ENCODE assay signal across 2 mouse cellular contexts in the genomic region with DNA sequence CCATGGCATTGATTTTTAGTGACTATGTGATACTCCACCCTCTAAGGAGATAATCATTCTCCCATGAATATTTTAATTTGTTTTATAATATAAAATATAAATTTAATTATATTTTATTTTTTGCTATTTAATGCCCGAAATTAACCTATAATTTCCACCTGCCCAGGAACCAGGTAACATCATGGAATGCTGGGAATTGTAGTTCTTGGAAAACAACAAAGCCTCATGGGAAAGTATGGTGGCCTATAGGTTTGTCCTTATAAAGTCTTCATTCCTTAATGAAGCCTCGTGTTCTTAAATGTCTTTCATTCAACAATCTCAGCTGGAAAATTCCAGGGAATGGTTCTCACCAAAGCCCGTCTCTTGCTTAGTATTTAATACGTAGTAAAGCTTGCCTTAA.
TF ChIP-seq lines count a peak whose summit lies in the region.

No protein-coding gene starts in this region.

TF ChIP-seq in CH12.LX, 34 proteins besides CTCF, POLR2A, EP300 and RAD21:
- TF ChIP-seq KAT2A (IDR thresholded peaks at IDR 0.05; ENCODE audit: insufficient replicate concordance, low read length) (no peak), USF1 (IDR thresholded peaks at IDR 0.05; ENCODE audit: low read depth, low read length) (no peak), HCFC1 (IDR thresholded peaks at IDR 0.05; ENCODE audit: low read depth, low read length) (peak; percentile 53)

TF ChIP-seq in ES-E14, 5 proteins besides CTCF, POLR2A, EP300 and RAD21:
- no peak for TF ChIP-seq CHD2 (IDR thresholded peaks at IDR 0.05; ENCODE audit: low read depth, low read length)
- TF ChIP-seq HCFC1 (IDR thresholded peaks at IDR 0.05; ENCODE audit: borderline replicate concordance, insufficient read depth, low read length): peak; percentile 63; the same call in 1 of the 2 replicates
